Mouse (Mus musculus) thymus, adult 2 months (tissue): ENCODE measurements at regions not wholly inside any gene's neighbourhood (a gene's known extent, or its start where the extent isn't known, plus 50 kb on each side); places are given as distances from the start of the nearest gene placed in this dataset.

Source experiments
- DNase-seq: peaks from one replicate; pipeline ENCODE4 v3.0.0; 2021
- H3K27ac ChIP-seq: fragments of 200-500 bp; 2 replicates; pipeline ENCODE4 v1.5.1; 2012; ENCODE audit warnings: low read length, control low read depth; ENCODE audit not compliant: control insufficient read depth, insufficient read depth
- H3K27me3 ChIP-seq: fragments of 200-500 bp; 2 replicates; pipeline ENCODE4 v1.6.1; 2012; ENCODE audit warnings: mild to moderate bottlenecking, low read length, moderate library complexity, mixed read lengths; ENCODE audit not compliant: control insufficient read depth, insufficient read depth
- H3K36me3 ChIP-seq: fragments of 200-500 bp; 2 replicates; pipeline ENCODE4 v1.6.1; 2012; ENCODE audit warnings: mild to moderate bottlenecking, low read length, moderate library complexity; ENCODE audit not compliant: control insufficient read depth, insufficient read depth
- H3K4me1 ChIP-seq: fragments of 200-500 bp; replicated peaks from 2 replicates; pipeline ENCODE4 v1.6.1; 2012; ENCODE audit warnings: low read length; ENCODE audit not compliant: control insufficient read depth, insufficient read depth
- H3K4me3 ChIP-seq: fragments of 200-500 bp; 2 replicates; pipeline ENCODE4 v1.5.1; 2012; ENCODE audit warnings: mild to moderate bottlenecking, low read length, control low read depth, moderate library complexity; ENCODE audit not compliant: control insufficient read depth, insufficient read depth
- CTCF ChIP-seq: fragments of 200-500 bp; IDR thresholded peaks from 2 replicates; pipeline ENCODE4 v1.5.1; 2012; ENCODE audit warnings: mild to moderate bottlenecking, control low read depth, low read length, moderate library complexity, borderline replicate concordance; ENCODE audit not compliant: control insufficient read depth, poor library complexity, insufficient read depth; ENCODE audit errors: extremely low read depth
- POLR2A ChIP-seq: fragments of 200-500 bp; IDR thresholded peaks from 2 replicates; pipeline ENCODE4 v1.6.1; 2012; ENCODE audit warnings: mild to moderate bottlenecking, low read length, control low read depth, moderate library complexity; ENCODE audit not compliant: control insufficient read depth, poor library complexity, insufficient read depth; ENCODE audit errors: extremely low read depth
- whole genome bisulfite sequencing: fragments of 180-500 bp; shearing (Covaris S2); methylation state at CpG from one replicate; pipeline ENCODE4 v1.1.7; 2018; 5-methylcytosine and 5-hydroxymethylcytosine counted together

DNA sequence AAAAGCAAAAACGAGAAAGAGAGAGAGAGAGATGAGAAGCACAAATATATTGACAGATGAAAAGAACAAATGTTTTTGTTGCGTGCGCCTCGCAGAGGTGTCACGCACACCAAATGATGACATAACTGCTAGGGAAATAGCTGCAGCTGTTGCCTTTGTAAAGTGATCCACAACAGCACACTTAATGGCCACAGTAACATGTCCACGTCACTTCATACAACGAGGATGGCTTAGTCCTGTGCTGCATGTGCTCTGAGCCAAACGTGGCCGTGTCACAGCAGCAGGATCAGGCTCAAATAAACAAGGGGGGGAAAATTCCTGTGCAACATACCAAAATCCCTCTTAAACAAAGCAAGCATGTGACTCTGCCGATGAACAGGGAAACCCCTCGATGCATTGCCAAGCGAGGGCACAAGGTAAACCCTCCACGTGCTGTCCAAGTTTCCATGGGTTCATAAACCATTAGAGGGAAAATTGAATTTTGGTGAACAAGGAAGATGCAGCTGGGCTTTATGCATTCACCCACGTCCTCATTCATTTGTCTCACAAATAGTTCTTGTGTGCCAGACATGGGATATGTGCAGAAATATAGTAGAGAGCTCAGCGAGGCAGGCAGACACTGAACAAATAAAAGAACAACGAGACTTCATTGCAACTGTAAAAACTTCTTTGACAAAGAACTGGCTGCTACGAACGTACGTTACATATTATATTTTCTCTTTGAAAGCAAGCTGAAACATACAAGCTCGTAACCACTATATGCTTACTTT, 223.0 kb upstream of the Pard3b start:
- Histone ChIP-seq H3K4me3 (no peak overlapping the region), H3K36me3 (no peaks in the 10 kb centered on the region), H3K27me3 (no peaks in the 10 kb centered on the region), H3K4me1 (no peaks in the 10 kb centered on the region), H3K27ac (no peak overlapping the region)
- 92% methylated on average over 20 of the region's 20 CpGs for WGBS
- TF ChIP-seq POLR2A (no peak), CTCF (no peak)
- DNase-seq = no peak

DNA sequence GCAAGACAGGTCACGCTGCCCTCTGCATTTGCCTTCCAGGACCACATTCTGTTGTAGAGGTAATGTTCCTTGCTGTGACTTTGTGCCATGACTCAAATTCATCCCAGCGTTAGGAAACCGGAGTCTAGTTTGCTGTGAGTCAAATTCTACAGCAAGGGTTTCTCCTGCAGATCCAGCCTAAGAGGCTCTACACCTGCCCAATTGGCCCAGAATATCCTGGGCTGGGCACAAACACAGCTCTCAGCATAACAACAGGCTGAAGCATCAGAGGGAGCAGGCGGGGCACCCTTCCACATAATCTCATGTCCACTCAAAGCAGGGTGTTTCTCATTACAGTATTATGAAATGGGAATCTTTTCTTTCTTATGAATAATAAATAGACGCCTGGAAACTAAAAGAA, 220.2 kb upstream of the Pard3b start:
- H3K27ac ChIP-seq = no peak overlapping the region
- no peak overlapping the region for H3K4me3 ChIP-seq
- no peaks in the 10 kb centered on the region for H3K36me3 ChIP-seq
- H3K4me1 ChIP-seq = no peaks in the 10 kb centered on the region
- H3K27me3 ChIP-seq = no peaks in the 10 kb centered on the region
- 83% methylated on average over 5 of the region's 5 CpGs for whole genome bisulfite sequencing
- DNase-seq = no peak
- TF ChIP-seq CTCF (no peak), POLR2A (no peak)

DNA sequence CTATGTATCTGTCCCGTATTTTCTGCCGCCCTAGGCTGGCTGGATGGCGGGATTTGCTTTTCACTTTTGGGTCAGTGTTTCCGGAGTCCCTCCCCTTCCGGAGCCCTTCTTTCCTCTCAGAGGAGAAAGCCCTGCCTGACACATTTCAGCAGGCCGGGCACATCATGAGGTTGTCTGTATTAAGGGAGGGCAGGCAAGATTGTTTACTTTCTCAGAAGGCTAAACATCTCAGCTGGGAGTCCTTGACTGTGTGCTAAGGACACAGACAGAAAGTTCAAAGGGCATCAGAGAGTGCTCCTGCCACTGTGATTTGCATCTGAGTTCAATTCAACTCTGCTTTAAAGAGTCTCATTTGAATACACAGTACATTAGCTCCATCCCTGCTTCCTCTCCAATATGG, 218.8 kb upstream of the Pard3b start:
- TF ChIP-seq CTCF = no peak
- TF ChIP-seq POLR2A = no peak
- no peak for DNase-seq
- Histone ChIP-seq H3K27me3 (no peaks in the 10 kb centered on the region), H3K4me3 (no peak overlapping the region), H3K4me1 (no peaks in the 10 kb centered on the region), H3K36me3 (no peaks in the 10 kb centered on the region), H3K27ac (no peak overlapping the region)
- WGBS = 79% methylated on average over 6 of the region's 6 CpGs

DNA sequence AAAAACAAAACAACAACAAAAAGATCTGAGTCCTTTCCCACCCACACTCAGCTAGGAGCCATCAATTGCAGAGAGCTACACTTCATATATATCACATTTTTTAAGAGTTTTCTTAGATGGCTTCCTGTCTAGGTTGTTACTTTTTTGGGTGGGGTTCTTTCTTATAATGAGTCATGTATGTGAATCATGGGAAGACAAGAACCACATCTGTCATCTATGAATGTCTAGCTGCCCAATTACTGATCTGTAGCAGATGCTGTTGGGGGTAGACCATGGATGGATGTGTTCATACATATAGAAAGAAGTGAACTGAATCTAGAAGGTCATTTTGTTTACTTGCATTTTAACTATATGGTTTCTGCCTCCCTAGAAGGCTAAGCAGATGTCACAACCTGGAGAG, 215.4 kb upstream of the Pard3b start:
- no peaks in the 10 kb centered on the region for H3K27me3 ChIP-seq
- TF ChIP-seq POLR2A (no peak), CTCF (no peak)
- no peak for DNase-seq
- no peak overlapping the region for H3K27ac ChIP-seq
- no peaks in the 10 kb centered on the region for H3K4me1 ChIP-seq
- H3K4me3 ChIP-seq = no peak overlapping the region
- no peaks in the 10 kb centered on the region for H3K36me3 ChIP-seq

DNA sequence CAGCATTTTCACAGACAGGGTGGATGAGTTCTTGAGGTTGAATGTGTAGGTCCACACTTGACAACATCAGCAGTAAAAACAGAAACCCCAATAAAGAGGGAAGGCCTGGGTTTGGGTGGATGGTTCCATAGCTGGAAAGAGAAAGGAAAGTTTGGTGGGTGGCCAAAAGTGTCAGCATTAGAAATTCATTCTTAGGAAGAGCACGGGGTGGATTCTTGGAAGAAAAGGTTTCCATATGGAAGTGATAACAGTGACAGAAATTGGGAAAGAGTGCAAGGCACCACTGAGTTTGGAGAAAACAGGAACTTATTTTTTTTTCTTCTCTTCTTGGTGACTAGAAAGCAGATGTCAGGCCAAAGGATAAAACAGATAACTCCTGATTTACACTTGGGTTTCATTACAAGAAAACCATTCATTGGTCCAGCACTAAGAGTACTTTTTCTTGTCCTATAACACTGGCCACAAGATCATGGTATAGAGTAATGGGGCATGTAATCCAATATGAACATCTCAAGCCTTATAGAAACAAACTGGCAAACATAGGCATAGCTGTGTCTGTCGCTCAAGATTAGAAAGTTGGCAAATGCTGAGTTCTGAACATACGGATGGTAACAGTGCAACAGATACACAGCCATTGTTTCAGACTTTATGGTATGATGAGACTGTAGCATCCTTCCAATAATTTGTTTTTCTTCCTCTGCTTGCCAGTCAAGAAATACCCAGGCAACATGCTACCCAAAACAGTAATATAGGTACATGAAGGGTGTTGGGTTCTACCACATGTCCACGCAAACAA, 209.7 kb upstream of the Pard3b start:
- 92% methylated on average over 4 of the region's 4 CpGs for WGBS
- Histone ChIP-seq H3K4me1 (no peaks in the 10 kb centered on the region), H3K36me3 (no peaks in the 10 kb centered on the region), H3K27me3 (no peaks in the 10 kb centered on the region), H3K4me3 (no peak overlapping the region), H3K27ac (no peak overlapping the region)
- no peak for TF ChIP-seq CTCF
- TF ChIP-seq POLR2A = no peak
- no peak for DNase-seq

DNA sequence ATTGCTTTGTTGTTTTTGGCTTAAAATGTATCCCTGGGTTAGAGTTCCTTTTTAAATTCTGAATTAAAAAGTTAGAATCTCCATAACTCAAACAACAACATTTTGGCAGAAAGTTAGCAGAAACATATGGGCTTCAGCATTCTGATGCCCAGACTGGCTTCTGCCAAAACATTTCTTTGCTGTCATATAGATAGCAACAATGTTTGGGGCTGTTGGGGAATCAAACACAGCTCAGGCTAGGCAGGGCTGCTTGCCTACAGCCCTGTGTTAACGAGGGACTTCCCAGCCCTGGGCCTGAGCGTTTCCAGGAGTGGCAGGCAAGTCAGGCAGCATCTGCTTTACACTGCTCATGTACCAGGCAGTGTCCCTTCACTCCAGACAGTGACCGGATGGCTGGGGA, 201.0 kb upstream of the Pard3b start:
- no peaks in the 10 kb centered on the region for H3K27me3 ChIP-seq
- H3K27ac ChIP-seq = no peak overlapping the region
- 85% methylated on average over 3 of the region's 3 CpGs for WGBS
- H3K4me3 ChIP-seq = no peak overlapping the region
- no peaks in the 10 kb centered on the region for H3K4me1 ChIP-seq
- DNase-seq = no peak
- no peak for TF ChIP-seq CTCF
- TF ChIP-seq POLR2A = no peak
- H3K36me3 ChIP-seq = no peaks in the 10 kb centered on the region

DNA sequence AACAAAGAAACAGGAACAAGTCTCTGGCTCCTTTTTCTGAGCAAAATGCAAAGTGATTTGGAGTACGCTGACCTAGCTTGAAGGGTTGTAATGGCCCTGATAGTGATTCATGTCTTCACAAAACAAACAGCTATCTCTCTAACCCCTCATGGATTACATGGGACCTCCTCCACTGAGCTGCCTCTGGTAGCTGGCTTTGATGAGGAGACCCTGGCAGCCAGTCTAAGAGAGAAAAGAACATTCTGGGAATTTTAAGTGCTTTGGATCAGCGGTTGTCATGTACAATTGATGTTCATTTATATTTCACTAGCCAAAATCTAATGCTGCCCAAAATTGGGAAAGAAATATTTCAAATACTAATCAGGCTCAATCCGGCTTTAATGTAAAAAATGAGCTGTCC, 177.2 kb upstream of the Pard3b start:
- TF ChIP-seq CTCF (no peak), POLR2A (no peak)
- H3K27ac ChIP-seq = no peak overlapping the region
- H3K4me1 ChIP-seq = no peaks in the 10 kb centered on the region
- no peak overlapping the region for H3K4me3 ChIP-seq
- no peaks in the 10 kb centered on the region for H3K27me3 ChIP-seq
- no peaks in the 10 kb centered on the region for H3K36me3 ChIP-seq
- 85% methylated on average over 3 of the region's 3 CpGs for WGBS
- no peak for DNase-seq
